Comparison of ENCODE assay signal across 23 mouse cellular contexts in the genomic region with DNA sequence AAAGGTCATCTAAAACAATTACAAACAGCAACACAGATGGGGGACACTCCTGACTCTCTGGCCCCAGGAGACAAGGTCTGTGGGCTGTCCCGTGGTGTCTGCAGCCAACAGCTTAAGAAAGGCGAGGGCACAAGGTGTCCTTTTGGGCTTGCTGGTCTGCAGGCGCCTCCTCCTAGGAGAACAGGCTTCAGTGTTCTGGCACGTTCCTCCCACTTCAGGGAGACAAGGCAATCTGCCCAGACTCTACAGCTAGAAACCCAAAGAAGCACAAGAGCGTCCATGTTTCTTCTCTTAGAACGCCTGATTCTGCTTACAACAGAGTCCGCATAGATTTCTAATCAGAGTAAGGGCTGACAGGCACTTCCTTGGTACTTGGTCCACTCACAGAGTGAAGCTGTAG. TPM values are rescaled to one million over a fixed set of nuclear protein-coding genes. Genes with fewer than 3 reads are reported as not detected.
A peak's percentile ranks its signal among the peaks of the same experiment; 100 is the strongest.
DNase-seq lines count a peak whose midpoint lies in the region.
"Had no signal": no experiment of that assay in that cellular context is flagged by ENCODE, and none has a peak within 500 bp of the region (broad histone marks: within the 10 kb centered on the region; RNA-seq: fewer than 3 reads in every experiment).

No protein-coding gene starts in this region.

- intact Hi-C loops in left cerebral cortex, postnatal 36 days (cut with DNase I) = no loop called here
- intact Hi-C loops in left cerebral cortex, postnatal 10 days (cut with DNase I) = no loop called here

- DNase-seq in frontal cortex, postnatal 36 days (ENCODE audit: low spot score in 2 of 2) = peak; percentile 13 to 40
- no peak for DNase-seq in frontal cortex, postnatal 10 days (ENCODE audit: low spot score in 2 of 2)
- peak; percentile 31 to 41 for DNase-seq in left cerebral cortex, postnatal 36 days (ENCODE audit: low spot score in 2 of 2)
- no peak for DNase-seq in left cerebral cortex, postnatal 10 days (ENCODE audit: extremely low spot score in 1 of 2, low spot score in 2 of 2)
- peak; percentile 9 for DNase-seq in right cerebral cortex, postnatal 25 days
- DNase-seq in right cerebral cortex, postnatal 10 days (ENCODE audit: low spot score in 2 of 2) = no peak
- no peak for DNase-seq in embryo, embryonic 10 days (ENCODE audit: low spot score)
- DNase-seq: adrenal gland, postnatal 14 days; cerebellum, adult 2 months; cerebellum, postnatal 14 days; forebrain, postnatal 0 days; gastrocnemius, adult 2 months; gastrocnemius, postnatal 36 days; heart, adult 18-20 months; heart, postnatal 36 days; kidney, adult 8-10 months; kidney, postnatal 4 days; layer of hippocampus, adult 9-11 months; midbrain, embryonic 14.5 days; thymus, adult 18-20 months; thymus, postnatal 25 days had no signal

RNA-seq across cellular contexts. Expression of a gene that starts 6.4 kb away (rescaled TPM):
- 10 to 100 TPM; 47.6 to 58.1 TPM for total RNA-seq in left cerebral cortex, postnatal 36 days (2021)
- total RNA-seq in left cerebral cortex, postnatal 10 days (2021) = 10 to 100 TPM; 45.5 TPM

RNA-seq across cellular contexts. Expression of a gene that starts 6.6 kb away (rescaled TPM):
- 1 to 10 TPM; 3.7 to 5.0 TPM for total RNA-seq in left cerebral cortex, postnatal 36 days (2021)
- 1 to 10 TPM; 3.3 to 3.9 TPM for total RNA-seq in left cerebral cortex, postnatal 10 days (2021)

RNA-seq across cellular contexts. Expression of a gene that starts 13.4 kb away (rescaled TPM):
- total RNA-seq in left cerebral cortex, postnatal 36 days (2021) = not detected
- total RNA-seq in left cerebral cortex, postnatal 10 days (2021) = not detected
- total RNA-seq: adrenal gland, postnatal 14 days; forebrain, postnatal 0 days; left cerebral cortex, adult 2 months; monocyte, adult 5-6 weeks had no signal

RNA-seq across cellular contexts. Expression of a gene that starts 19.7 kb away (rescaled TPM):
- total RNA-seq in left cerebral cortex, postnatal 36 days (2021) = 10 to 100 TPM; 24.5 to 27.6 TPM
- 10 to 100 TPM; 14.2 to 14.3 TPM for total RNA-seq in left cerebral cortex, postnatal 10 days (2021)

RNA-seq across cellular contexts. Expression of a gene that starts 22.1 kb away (rescaled TPM):
- not detected for total RNA-seq in left cerebral cortex, postnatal 36 days (2021)
- total RNA-seq in left cerebral cortex, postnatal 10 days (2021) = not detected
- total RNA-seq: adrenal gland, postnatal 14 days; forebrain, postnatal 0 days; gastrocnemius, adult 2 months; gastrocnemius, postnatal 36 days; heart, adult 18-20 months; heart, postnatal 36 days; left cerebral cortex, adult 2 months had no signal

Comparison
In these comparisons a context has a peak if more than half of its experiments do, and no peak if none do; other contexts are left out.
1. DNase-seq: peak in frontal cortex, postnatal 36 days (2 of 2), left cerebral cortex, postnatal 36 days (2 of 2) and right cerebral cortex, postnatal 25 days (single experiment); none in frontal cortex, postnatal 10 days (0 of 2), left cerebral cortex, postnatal 10 days (0 of 2), right cerebral cortex, postnatal 10 days (0 of 2) and embryo, embryonic 10 days (single experiment).